In the genomic region with DNA sequence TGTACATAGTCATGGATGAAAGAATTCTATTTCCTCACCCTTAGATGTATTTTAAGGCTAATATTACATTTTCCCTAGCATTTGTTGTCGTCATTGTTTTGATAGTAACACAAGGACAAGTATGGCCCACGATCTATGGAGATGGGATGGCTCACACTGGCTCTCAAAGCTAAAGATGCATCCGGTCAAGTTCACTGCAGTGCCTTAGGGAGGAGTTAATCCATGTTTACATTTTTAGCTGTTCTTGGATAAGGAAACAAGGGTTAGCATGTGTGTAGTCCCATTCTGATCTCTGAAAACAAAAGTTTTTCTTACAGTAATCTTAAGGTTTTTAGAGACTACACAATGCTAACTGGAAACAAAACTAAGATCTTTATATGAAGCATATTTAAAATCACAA, we compare ENCODE assay signal across 22 mouse cellular contexts.
"Had no signal": no experiment of that assay in that cellular context is flagged by ENCODE, and none has a peak within 500 bp of the region (broad histone marks: within the 10 kb centered on the region; RNA-seq: fewer than 3 reads in every experiment).

No protein-coding gene starts in this region.

- H3K4me2 ChIP-seq: limb, embryonic 12.5 days; limb, embryonic 15.5 days; midbrain, embryonic 13.5 days; neural tube, embryonic 13.5 days; stomach, embryonic 15.5 days had no signal

- H3K36me3 ChIP-seq: limb, embryonic 15.5 days; stomach, embryonic 15.5 days had no signal

- H3K27me3 ChIP-seq: limb, embryonic 12.5 days; limb, embryonic 15.5 days; megakaryocyte, embryonic 14.5 days; midbrain, embryonic 13.5 days; neural tube, embryonic 13.5 days; stomach, embryonic 15.5 days had no signal

- DNase-seq: kidney, adult 18-20 months; kidney, adult 9 months; kidney, postnatal 25 days; layer of hippocampus, postnatal 36 days; left cerebral cortex, postnatal 4 days; lung, adult 2 months; lung, postnatal 36 days; retina, postnatal 1 day; right cerebral cortex, postnatal 25 days; spleen, adult 18-20 months had no signal

- H3K4me3 ChIP-seq: layer of hippocampus, adult 2 months; left cerebral cortex, adult 2 months; limb, embryonic 12.5 days; limb, embryonic 15.5 days; megakaryocyte, embryonic 14.5 days; midbrain, embryonic 10.5 days; midbrain, embryonic 13.5 days; myocyte; neural tube, embryonic 13.5 days; stomach, embryonic 15.5 days had no signal

- ATAC-seq: midbrain, embryonic 13.5 days; midbrain, embryonic 16.5 days had no signal

- H3K4me1 ChIP-seq: limb, embryonic 12.5 days; limb, embryonic 15.5 days; neural tube, embryonic 13.5 days; stomach, embryonic 15.5 days had no signal

- H3K9me3 ChIP-seq: limb, embryonic 12.5 days; limb, embryonic 15.5 days; megakaryocyte, embryonic 14.5 days; midbrain, embryonic 10.5 days; midbrain, embryonic 13.5 days; neural tube, embryonic 13.5 days; stomach, embryonic 15.5 days had no signal

- H3K9ac ChIP-seq: limb, embryonic 12.5 days; limb, embryonic 15.5 days; midbrain, embryonic 13.5 days; neural tube, embryonic 13.5 days; stomach, embryonic 15.5 days had no signal

- H3K27ac ChIP-seq: kidney, postnatal 0 days; layer of hippocampus, adult 2 months; left cerebral cortex, adult 2 months; limb, embryonic 12.5 days; limb, embryonic 15.5 days; midbrain, embryonic 10.5 days; midbrain, embryonic 13.5 days; neural tube, embryonic 13.5 days; stomach, embryonic 15.5 days had no signal
